In genomic region chr10:127623439-127624216, GRCm38 (mm10) we compare ENCODE assay signal across 17 mouse cellular contexts. TPM values are rescaled to one million over a fixed set of nuclear protein-coding genes. Genes with fewer than 3 reads are reported as not detected.
DNase-seq lines count a peak whose midpoint lies in the region; ATAC-seq and TF ChIP-seq lines count a peak whose summit lies in the region.
"Had no signal": no experiment of that assay in that cellular context is flagged by ENCODE, and none has a peak within 500 bp of the region (broad histone marks: within the 10 kb centered on the region; RNA-seq: fewer than 3 reads in every experiment).

No protein-coding gene starts in this region.

- no peak overlapping the region for H3K4me2 ChIP-seq in forebrain, postnatal 0 days (ENCODE audit: low read depth)
- H3K4me2 ChIP-seq in forebrain, embryonic 13.5 days, result no peak overlapping the region
- no peak overlapping the region for H3K4me2 ChIP-seq in midbrain, postnatal 0 days (ENCODE audit: low read depth, low read length, poor library complexity, severe bottlenecking)
- no peak overlapping the region for H3K4me2 ChIP-seq in midbrain, embryonic 14.5 days (ENCODE audit: low read length)
- H3K4me2 ChIP-seq: hindbrain, embryonic 12.5 days; limb, embryonic 12.5 days; liver, embryonic 13.5 days; midbrain, embryonic 11.5 days had no signal

- H3K9me3 ChIP-seq in forebrain, postnatal 0 days (ENCODE audit: low read length), result no peaks in the 10 kb centered on the region
- 0 out of 2 replicates have a peak, but pooled peaks cover 4% of the 10 kb centered on the region for H3K9me3 ChIP-seq in forebrain, embryonic 13.5 days (replicated peaks)
- no peaks in the 10 kb centered on the region for H3K9me3 ChIP-seq in midbrain, postnatal 0 days (ENCODE audit: low read length)
- 0 out of 2 replicates have a peak, but pooled peaks cover 3% of the 10 kb centered on the region for H3K9me3 ChIP-seq in midbrain, embryonic 14.5 days (ENCODE audit: control insufficient read depth, low read length)
- H3K9me3 ChIP-seq: liver, embryonic 13.5 days had no signal

- no peak overlapping the region for H3K27ac ChIP-seq in forebrain, postnatal 0 days (ENCODE audit: low read depth, low read length)
- H3K27ac ChIP-seq in forebrain, embryonic 13.5 days, result no peak overlapping the region
- H3K27ac ChIP-seq in layer of hippocampus, adult 2 months, result no peak overlapping the region
- H3K27ac ChIP-seq in midbrain, postnatal 0 days (ENCODE audit: low read depth, low read length), result no peak overlapping the region
- H3K27ac ChIP-seq in midbrain, embryonic 14.5 days (replicated peaks; ENCODE audit: low read depth, low read length), result no peak overlapping the region
- H3K27ac ChIP-seq: embryonic facial prominence, embryonic 10.5 days; forebrain, embryonic 10.5 days; hindbrain, embryonic 12.5 days; limb, embryonic 12.5 days; liver, embryonic 13.5 days had no signal

- DNase-seq in forebrain, postnatal 0 days, result no peak
- DNase-seq in layer of hippocampus, adult 2 months (ENCODE audit: low spot score in 2 of 2), result no peak
- DNase-seq in layer of hippocampus, postnatal 10 days (ENCODE audit: low spot score in 2 of 2), result no peak
- no peak for DNase-seq in midbrain, postnatal 0 days (ENCODE audit: low spot score)
- no peak for DNase-seq in midbrain, embryonic 14.5 days
- no peak for DNase-seq in spleen, postnatal 10 days (ENCODE audit: low spot score in 2 of 2)
- DNase-seq: adrenal gland, postnatal 14 days; cerebellum, postnatal 10 days; kidney, adult 18-20 months; kidney, postnatal 10 days; liver, embryonic 13.5 days had no signal

- TF ChIP-seq CTCF in forebrain, postnatal 0 days (IDR thresholded peaks at IDR 0.05; ENCODE audit: low read depth), result peak; percentile 25
- TF ChIP-seq CTCF in layer of hippocampus, adult 2 months (conservative IDR thresholded peaks at IDR 0.05), result peak; percentile 60
- TF ChIP-seq CTCF in midbrain, postnatal 0 days (IDR thresholded peaks at IDR 0.05), result peak; percentile 18; the same call in 1 of the 2 replicates

- H3K27me3 ChIP-seq in forebrain, postnatal 0 days (ENCODE audit: insufficient read depth, low read length), result no peaks in the 10 kb centered on the region
- H3K27me3 ChIP-seq in forebrain, embryonic 13.5 days, result no peaks in the 10 kb centered on the region
- H3K27me3 ChIP-seq in midbrain, postnatal 0 days (ENCODE audit: insufficient read depth, low read length), result no peaks in the 10 kb centered on the region
- H3K27me3 ChIP-seq in midbrain, embryonic 14.5 days (ENCODE audit: control insufficient read depth, insufficient read depth, low read length), result no peaks in the 10 kb centered on the region
- H3K27me3 ChIP-seq: hindbrain, embryonic 12.5 days; limb, embryonic 12.5 days had no signal

- no peaks in the 10 kb centered on the region for H3K36me3 ChIP-seq in forebrain, postnatal 0 days (ENCODE audit: insufficient read depth)
- no peaks in the 10 kb centered on the region for H3K36me3 ChIP-seq in forebrain, embryonic 13.5 days (ENCODE audit: poor library complexity, severe bottlenecking)
- H3K36me3 ChIP-seq in midbrain, postnatal 0 days (ENCODE audit: insufficient read depth, low read length), result no peaks in the 10 kb centered on the region
- no peaks in the 10 kb centered on the region for H3K36me3 ChIP-seq in midbrain, embryonic 14.5 days (ENCODE audit: control insufficient read depth, insufficient read depth, low read length)
- H3K36me3 ChIP-seq: embryonic facial prominence, embryonic 10.5 days; forebrain, embryonic 10.5 days; hindbrain, embryonic 12.5 days; liver, embryonic 13.5 days had no signal

- H3K9ac ChIP-seq in forebrain, postnatal 0 days, result no peak overlapping the region
- H3K9ac ChIP-seq in forebrain, embryonic 13.5 days, result no peak overlapping the region
- H3K9ac ChIP-seq in midbrain, postnatal 0 days (replicated peaks; ENCODE audit: low read length, poor library complexity, severe bottlenecking), result no peak overlapping the region
- no peak overlapping the region for H3K9ac ChIP-seq in midbrain, embryonic 14.5 days (replicated peaks; ENCODE audit: low read length)
- H3K9ac ChIP-seq: hindbrain, embryonic 12.5 days; limb, embryonic 12.5 days; liver, embryonic 13.5 days had no signal

- WGBS in forebrain, postnatal 0 days, result 93% methylated on average over 6 of the region's 6 CpGs
- WGBS in forebrain, embryonic 13.5 days, result 90% methylated on average over 6 of the region's 6 CpGs
- 95% methylated on average over 6 of the region's 6 CpGs for WGBS in midbrain, postnatal 0 days
- 90% methylated on average over 6 of the region's 6 CpGs for WGBS in midbrain, embryonic 14.5 days

- ATAC-seq in forebrain, postnatal 0 days, result no peak
- ATAC-seq in forebrain, embryonic 13.5 days, result no peak
- ATAC-seq in midbrain, postnatal 0 days (ENCODE audit: low FRiP score), result no peak
- ATAC-seq in midbrain, embryonic 14.5 days (ENCODE audit: low FRiP score, low TSS enrichment), result no peak

- H3K4me3 ChIP-seq in forebrain, postnatal 0 days (ENCODE audit: low read depth, low read length), result no peak overlapping the region
- H3K4me3 ChIP-seq in forebrain, embryonic 13.5 days, result no peak overlapping the region
- no peak overlapping the region for H3K4me3 ChIP-seq in layer of hippocampus, adult 2 months
- H3K4me3 ChIP-seq in midbrain, postnatal 0 days (ENCODE audit: low read depth, low read length), result no peak overlapping the region
- no peak overlapping the region for H3K4me3 ChIP-seq in midbrain, embryonic 14.5 days (replicated peaks; ENCODE audit: low read depth, low read length)
- H3K4me3 ChIP-seq: embryonic facial prominence, embryonic 10.5 days; forebrain, embryonic 10.5 days; hindbrain, embryonic 12.5 days; limb, embryonic 12.5 days; liver, embryonic 13.5 days had no signal

- peaks cover 11% of the 10 kb centered on the region for H3K4me1 ChIP-seq in forebrain, postnatal 0 days (ENCODE audit: insufficient read depth)
- H3K4me1 ChIP-seq in forebrain, embryonic 13.5 days, result peaks cover 24% of the 10 kb centered on the region
- peaks cover 6% of the 10 kb centered on the region for H3K4me1 ChIP-seq in midbrain, postnatal 0 days (ENCODE audit: insufficient read depth, low read length)
- peaks cover 11% of the 10 kb centered on the region for H3K4me1 ChIP-seq in midbrain, embryonic 14.5 days (ENCODE audit: control insufficient read depth, insufficient read depth, low read length)

RNA-seq across cellular contexts. Expression of gene Lrp1, which starts 2.7 kb away (rescaled TPM):
- 183 and 228 TPM in 2 replicates for total RNA-seq in forebrain, postnatal 0 days (2014; rRNA removed)
- polyA plus RNA-seq in forebrain, postnatal 0 days (2015; fragmentation: Nextera tagmentation; extraction: Ambion mirVana), result 42.2 and 70.4 TPM in 2 replicates
- polyA plus RNA-seq in forebrain, embryonic 13.5 days (2015; fragmentation: Nextera tagmentation; extraction: Ambion mirVana), result 65.1 and 74.7 TPM in 2 replicates
- total RNA-seq in layer of hippocampus, adult 2 months (2021), result 100 to 1,000 TPM; 288 to 310 TPM
- total RNA-seq in layer of hippocampus, postnatal 10 days (2021), result 100 to 1,000 TPM; 263 to 291 TPM
- total RNA-seq in midbrain, postnatal 0 days (2014; rRNA removed), result 297 and 319 TPM in 2 replicates
- polyA plus RNA-seq in midbrain, postnatal 0 days (2015; fragmentation: Nextera tagmentation; extraction: Ambion mirVana), result 79.8 and 84.4 TPM in 2 replicates
- polyA plus RNA-seq in midbrain, embryonic 14.5 days (2014; fragmentation: Nextera tagmentation; extraction: Ambion mirVana), result 110 and 131 TPM in 2 replicates

RNA-seq across cellular contexts. Expression of gene Stat6, which starts 19.2 kb away (rescaled TPM):
- total RNA-seq in forebrain, postnatal 0 days (2014; rRNA removed), result 4.6 and 5.4 TPM in 2 replicates
- 4.3 and 4.4 TPM in 2 replicates for polyA plus RNA-seq in forebrain, postnatal 0 days (2015; fragmentation: Nextera tagmentation; extraction: Ambion mirVana)
- 2.6 and 2.7 TPM in 2 replicates for polyA plus RNA-seq in forebrain, embryonic 13.5 days (2015; fragmentation: Nextera tagmentation; extraction: Ambion mirVana)
- total RNA-seq in layer of hippocampus, adult 2 months (2021), result 1 to 10 TPM; 6.4 to 6.7 TPM
- 1 to 10 TPM; 6.9 to 7.1 TPM for total RNA-seq in layer of hippocampus, postnatal 10 days (2021)
- total RNA-seq in midbrain, postnatal 0 days (2014; rRNA removed), result 6.1 and 10.2 TPM in 2 replicates
- 3.9 and 4.3 TPM in 2 replicates for polyA plus RNA-seq in midbrain, postnatal 0 days (2015; fragmentation: Nextera tagmentation; extraction: Ambion mirVana)
- 1.4 and 4.0 TPM in 2 replicates for polyA plus RNA-seq in midbrain, embryonic 14.5 days (2014; fragmentation: Nextera tagmentation; extraction: Ambion mirVana)

RNA-seq across cellular contexts. Expression of gene Nemp1, which starts 43.1 kb away (rescaled TPM):
- total RNA-seq in forebrain, postnatal 0 days (2014; rRNA removed), result 3.4 and 6.1 TPM in 2 replicates
- polyA plus RNA-seq in forebrain, postnatal 0 days (2015; fragmentation: Nextera tagmentation; extraction: Ambion mirVana), result 2.8 and 3.2 TPM in 2 replicates
- 6.7 and 7.0 TPM in 2 replicates for polyA plus RNA-seq in forebrain, embryonic 13.5 days (2015; fragmentation: Nextera tagmentation; extraction: Ambion mirVana)
- 1 to 10 TPM; 5.8 to 6.8 TPM for total RNA-seq in layer of hippocampus, adult 2 months (2021)
- 1 to 10 TPM; 4.0 to 5.5 TPM for total RNA-seq in layer of hippocampus, postnatal 10 days (2021)
- total RNA-seq in midbrain, postnatal 0 days (2014; rRNA removed), result 3.2 and 3.7 TPM in 2 replicates
- polyA plus RNA-seq in midbrain, postnatal 0 days (2015; fragmentation: Nextera tagmentation; extraction: Ambion mirVana), result 1.4 and 1.7 TPM in 2 replicates
- polyA plus RNA-seq in midbrain, embryonic 14.5 days (2014; fragmentation: Nextera tagmentation; extraction: Ambion mirVana), result 2.6 and 3.5 TPM in 2 replicates

RNA-seq across cellular contexts. Expression of gene Nab2, which starts 44.7 kb away (rescaled TPM):
- total RNA-seq in forebrain, postnatal 0 days (2014; rRNA removed), result 12.9 and 14.4 TPM in 2 replicates
- polyA plus RNA-seq in forebrain, postnatal 0 days (2015; fragmentation: Nextera tagmentation; extraction: Ambion mirVana), result 4.5 and 4.8 TPM in 2 replicates
- polyA plus RNA-seq in forebrain, embryonic 13.5 days (2015; fragmentation: Nextera tagmentation; extraction: Ambion mirVana), result 1.6 and 2.0 TPM in 2 replicates
- total RNA-seq in layer of hippocampus, adult 2 months (2021), result 10 to 100 TPM; 44.0 to 44.4 TPM
- 10 to 100 TPM; 32.3 to 36.2 TPM for total RNA-seq in layer of hippocampus, postnatal 10 days (2021)
- total RNA-seq in midbrain, postnatal 0 days (2014; rRNA removed), result 4.8 and 5.6 TPM in 2 replicates
- polyA plus RNA-seq in midbrain, postnatal 0 days (2015; fragmentation: Nextera tagmentation; extraction: Ambion mirVana), result 1.4 and 1.6 TPM in 2 replicates
- polyA plus RNA-seq in midbrain, embryonic 14.5 days (2014; fragmentation: Nextera tagmentation; extraction: Ambion mirVana), result 0.93 and 1.2 TPM in 2 replicates
